Mouse (Mus musculus): ENCODE data around the gene Ammecr1. TPM values are rescaled to one million over a fixed set of nuclear protein-coding genes. Genes with fewer than 3 reads are reported as not detected.

Ammecr1 gene
- polyA plus RNA-seq, 1 experiment from 2014 or later = 5.0 TPM

DNA sequence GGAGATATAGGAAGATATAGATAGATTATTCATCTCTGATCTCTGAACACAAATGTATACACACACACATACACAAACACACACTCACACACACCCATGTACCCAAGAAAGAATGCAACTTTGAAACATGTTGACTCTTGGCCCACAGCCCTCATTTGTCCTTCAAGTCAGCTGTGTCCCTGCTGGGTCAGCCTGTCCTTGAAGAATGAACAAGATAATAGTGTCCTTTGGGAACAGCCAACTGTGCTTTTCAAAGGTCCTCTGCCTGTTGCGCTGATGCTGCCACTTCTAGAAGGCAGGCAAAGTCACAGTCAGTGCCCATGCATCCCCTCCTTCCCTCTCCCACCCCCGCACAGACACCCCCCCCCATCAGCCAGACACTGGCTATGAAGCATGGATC is 127.7 kb downstream of the Ammecr1 start:
- no peak for ATAC-seq (replicated peaks)
- no peak overlapping the region for H3K4me2 ChIP-seq (replicated peaks)
- no peak overlapping the region for H3K4me3 ChIP-seq
- H3K36me3 ChIP-seq = no peaks in the 10 kb centered on the region
- no peak overlapping the region for H3K9ac ChIP-seq (replicated peaks)
- no peak overlapping the region for H3K27ac ChIP-seq (replicated peaks)
- H3K27me3 ChIP-seq = no peaks in the 10 kb centered on the region
- WGBS = 75% methylated on average over 1 of the region's 2 CpGs
- no peaks in the 10 kb centered on the region for H3K9me3 ChIP-seq
- H3K4me1 ChIP-seq = no peaks in the 10 kb centered on the region

DNA sequence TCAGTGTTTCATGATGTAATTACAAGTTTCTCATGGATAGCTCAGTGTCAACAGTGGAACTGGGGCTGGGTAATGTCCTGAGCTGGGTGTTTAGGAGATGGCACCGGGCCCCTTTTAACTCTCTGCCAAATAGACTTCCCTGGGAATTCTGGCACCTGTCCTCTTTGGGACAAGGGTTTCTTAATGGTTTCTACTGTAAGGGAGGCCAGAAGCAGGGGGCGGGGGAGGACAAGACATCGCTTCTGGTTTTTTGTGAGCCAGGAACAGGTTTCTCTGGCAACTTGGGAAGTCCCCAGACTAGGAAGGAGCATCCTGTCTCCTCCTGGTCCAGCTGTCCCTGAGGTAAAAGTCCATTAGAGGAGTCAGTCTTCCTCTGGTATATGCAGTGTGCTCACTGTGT is 129.2 kb downstream of the Ammecr1 start:
- 78% methylated on average over 3 of the region's 3 CpGs for WGBS
- Histone ChIP-seq H3K36me3 (no peaks in the 10 kb centered on the region), H3K4me2 (replicated peaks) (no peak overlapping the region), H3K27me3 (no peaks in the 10 kb centered on the region), H3K9me3 (no peaks in the 10 kb centered on the region), H3K4me1 (no peaks in the 10 kb centered on the region), H3K9ac (replicated peaks) (no peak overlapping the region), H3K27ac (replicated peaks) (no peak overlapping the region), H3K4me3 (no peak overlapping the region)
- ATAC-seq (replicated peaks) = no peak

- Histone ChIP-seq H3K9me3 (no peaks in the 10 kb centered on the region), H3K4me2 (replicated peaks) (no peak overlapping the region), H3K4me3 (no peak overlapping the region), H3K9ac (replicated peaks) (no peak overlapping the region), H3K4me1 (no peaks in the 10 kb centered on the region), H3K27me3 (no peaks in the 10 kb centered on the region), H3K27ac (replicated peaks) (no peak overlapping the region), H3K36me3 (no peaks in the 10 kb centered on the region)
- ATAC-seq (replicated peaks) = no peak
- 92% methylated on average over 7 of the region's 7 CpGs for WGBS
Observed at GRCm38 (mm10) chrX:142836399-142836798, 130.1 kb downstream of the Ammecr1 start.

- no peak for ATAC-seq (replicated peaks)
- no peak overlapping the region for H3K9ac ChIP-seq (replicated peaks)
- no peaks in the 10 kb centered on the region for H3K36me3 ChIP-seq
- H3K27me3 ChIP-seq = no peaks in the 10 kb centered on the region
- H3K4me2 ChIP-seq (replicated peaks) = no peak overlapping the region
- 91% methylated on average over 6 of the region's 6 CpGs for WGBS
- no peaks in the 10 kb centered on the region for H3K9me3 ChIP-seq
- H3K4me1 ChIP-seq = no peaks in the 10 kb centered on the region
- no peak overlapping the region for H3K27ac ChIP-seq (replicated peaks)
- no peak overlapping the region for H3K4me3 ChIP-seq
Observed at GRCm38 (mm10) chrX:142834807-142835206, 131.7 kb downstream of the Ammecr1 start.

DNA sequence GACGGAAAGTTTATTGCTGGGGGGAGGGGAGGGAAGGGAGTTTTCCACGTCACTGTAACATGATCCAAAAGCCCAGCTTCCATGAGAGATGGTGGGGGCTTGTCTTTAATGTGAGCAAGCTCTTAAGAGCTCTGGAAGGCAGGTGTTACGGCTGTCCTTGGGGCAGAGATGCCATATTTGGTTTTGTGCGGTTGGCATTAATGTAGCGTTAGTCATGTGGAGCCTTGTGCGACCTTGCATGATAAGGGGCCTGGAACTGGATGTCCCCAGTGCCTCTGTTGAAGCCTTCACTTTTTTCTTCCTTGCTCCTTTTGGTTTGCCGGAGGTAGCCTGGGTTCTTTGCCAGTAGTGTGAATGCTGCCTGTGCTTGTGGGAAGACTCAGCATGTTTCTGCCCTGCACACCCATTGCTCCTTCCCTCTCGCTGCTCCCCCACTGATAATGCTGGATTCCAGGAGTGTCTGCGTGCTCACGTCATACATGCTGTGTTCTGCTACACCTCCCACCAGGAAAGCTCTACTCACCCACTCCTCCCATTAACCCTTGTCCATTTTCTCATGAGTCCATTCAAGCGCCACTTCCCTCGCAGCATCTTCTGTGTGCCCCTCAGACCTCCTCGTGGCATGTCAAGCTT is 133.2 kb downstream of the Ammecr1 start:
- Histone ChIP-seq H3K9ac (replicated peaks) (no peak overlapping the region), H3K36me3 (no peaks in the 10 kb centered on the region), H3K9me3 (no peaks in the 10 kb centered on the region), H3K27ac (replicated peaks) (no peak overlapping the region), H3K4me3 (no peak overlapping the region), H3K27me3 (no peaks in the 10 kb centered on the region), H3K4me1 (no peaks in the 10 kb centered on the region), H3K4me2 (replicated peaks) (no peak overlapping the region)
- no peak for ATAC-seq (replicated peaks)
- WGBS = 76% methylated on average over 13 of the region's 13 CpGs

GRCm38 (mm10) chrX:142832221-142832620 is 134.3 kb downstream of the Ammecr1 start:
- Histone ChIP-seq H3K4me1 (no peaks in the 10 kb centered on the region), H3K36me3 (no peaks in the 10 kb centered on the region), H3K27me3 (no peaks in the 10 kb centered on the region), H3K4me2 (replicated peaks) (no peak overlapping the region), H3K4me3 (no peak overlapping the region), H3K27ac (replicated peaks) (no peak overlapping the region), H3K9ac (replicated peaks) (no peak overlapping the region), H3K9me3 (no peaks in the 10 kb centered on the region)
- no peak for ATAC-seq (replicated peaks)
- WGBS = 78% methylated on average over 3 of the region's 3 CpGs

DNA sequence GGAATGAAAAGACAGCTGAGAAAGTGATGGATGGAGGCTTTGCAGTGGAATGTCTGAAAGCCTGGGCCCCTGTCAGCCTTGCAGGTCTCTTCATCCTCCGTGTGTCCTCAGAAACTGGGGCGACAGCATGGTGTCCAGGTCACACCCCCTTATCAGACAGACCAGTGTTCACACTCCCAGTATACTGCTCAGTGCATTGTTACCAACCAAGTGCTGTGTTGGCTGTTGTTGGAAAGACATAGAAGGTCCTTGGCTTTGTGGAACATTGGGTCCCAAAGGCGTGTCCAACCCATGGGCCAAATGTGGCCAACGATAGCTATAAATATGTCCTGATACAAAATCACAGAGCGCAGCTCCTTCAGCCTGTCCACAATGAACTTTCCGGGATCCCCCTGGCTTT is 136.0 kb downstream of the Ammecr1 start:
- Histone ChIP-seq H3K27me3 (no peaks in the 10 kb centered on the region), H3K4me1 (no peaks in the 10 kb centered on the region), H3K36me3 (no peaks in the 10 kb centered on the region), H3K4me2 (replicated peaks) (no peak overlapping the region), H3K27ac (replicated peaks) (no peak overlapping the region), H3K9me3 (no peaks in the 10 kb centered on the region), H3K4me3 (no peak overlapping the region), H3K9ac (replicated peaks) (no peak overlapping the region)
- no peak for ATAC-seq (replicated peaks)
- WGBS = 95% methylated on average over 6 of the region's 6 CpGs

GRCm38 (mm10) chrX:142829866-142830470 is 136.6 kb downstream of the Ammecr1 start:
- Histone ChIP-seq H3K4me2 (replicated peaks) (no peak overlapping the region), H3K9me3 (no peaks in the 10 kb centered on the region), H3K4me3 (no peak overlapping the region), H3K27me3 (no peaks in the 10 kb centered on the region), H3K9ac (replicated peaks) (no peak overlapping the region), H3K36me3 (no peaks in the 10 kb centered on the region), H3K27ac (replicated peaks) (no peak overlapping the region), H3K4me1 (no peaks in the 10 kb centered on the region)
- ATAC-seq (replicated peaks) = no peak
- WGBS = 81% methylated on average over 12 of the region's 12 CpGs

- no peaks in the 10 kb centered on the region for H3K4me1 ChIP-seq
- WGBS = 92% methylated on average over 2 of the region's 2 CpGs
- no peak overlapping the region for H3K27ac ChIP-seq (replicated peaks)
- ATAC-seq (replicated peaks) = no peak
- H3K36me3 ChIP-seq = no peaks in the 10 kb centered on the region
- no peaks in the 10 kb centered on the region for H3K9me3 ChIP-seq
- no peak overlapping the region for H3K9ac ChIP-seq (replicated peaks)
- no peak overlapping the region for H3K4me2 ChIP-seq (replicated peaks)
- H3K4me3 ChIP-seq = no peak overlapping the region
- no peaks in the 10 kb centered on the region for H3K27me3 ChIP-seq
Observed at GRCm38 (mm10) chrX:142829267-142829666, 137.3 kb downstream of the Ammecr1 start.

GRCm38 (mm10) chrX:142828184-142828908 is 138.2 kb downstream of the Ammecr1 start:
- Histone ChIP-seq H3K4me2 (replicated peaks) (no peak overlapping the region), H3K27me3 (no peaks in the 10 kb centered on the region), H3K4me1 (no peaks in the 10 kb centered on the region), H3K9ac (replicated peaks) (no peak overlapping the region), H3K9me3 (no peaks in the 10 kb centered on the region), H3K4me3 (no peak overlapping the region), H3K36me3 (no peaks in the 10 kb centered on the region), H3K27ac (replicated peaks) (no peak overlapping the region)
- 70% methylated on average over 13 of the region's 13 CpGs for WGBS
- no peak for ATAC-seq (replicated peaks)

DNA sequence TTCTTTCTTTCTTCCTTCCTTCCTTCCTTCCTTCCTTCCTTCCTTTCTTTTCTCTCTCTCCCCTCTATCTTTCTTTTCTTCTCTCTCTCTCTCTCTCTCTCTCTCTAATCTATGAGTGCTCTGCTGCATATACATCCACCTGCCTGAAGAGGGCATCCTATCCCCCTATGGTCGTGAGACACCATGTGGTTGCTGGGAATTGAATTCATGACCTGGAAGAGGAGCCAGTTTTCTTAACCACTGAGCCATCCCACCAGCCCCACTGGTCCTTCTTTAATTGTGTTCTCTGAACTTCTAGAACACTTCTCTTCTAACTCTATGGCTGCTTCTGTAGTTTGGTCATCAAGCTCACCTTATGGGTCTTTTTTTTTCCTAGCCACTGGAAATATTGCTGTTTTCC is 138.9 kb downstream of the Ammecr1 start:
- Histone ChIP-seq H3K4me3 (no peak overlapping the region), H3K9me3 (no peaks in the 10 kb centered on the region), H3K36me3 (no peaks in the 10 kb centered on the region), H3K4me1 (no peaks in the 10 kb centered on the region), H3K9ac (replicated peaks) (no peak overlapping the region), H3K4me2 (replicated peaks) (no peak overlapping the region), H3K27me3 (no peaks in the 10 kb centered on the region), H3K27ac (replicated peaks) (no peak overlapping the region)
- WGBS = 41% methylated on average over 1 of the region's 1 CpGs
- no peak for ATAC-seq (replicated peaks)

GRCm38 (mm10) chrX:142825309-142825708 is 141.2 kb downstream of the Ammecr1 start:
- no peak for ATAC-seq (replicated peaks)
- no peaks in the 10 kb centered on the region for H3K9me3 ChIP-seq
- H3K4me2 ChIP-seq (replicated peaks) = no peak overlapping the region
- WGBS = 76% methylated on average over 1 of the region's 1 CpGs
- no peaks in the 10 kb centered on the region for H3K27me3 ChIP-seq
- no peaks in the 10 kb centered on the region for H3K4me1 ChIP-seq
- H3K27ac ChIP-seq (replicated peaks) = no peak overlapping the region
- H3K9ac ChIP-seq (replicated peaks) = no peak overlapping the region
- H3K4me3 ChIP-seq = no peak overlapping the region
- H3K36me3 ChIP-seq = no peaks in the 10 kb centered on the region

All from forebrain, embryonic 15.5 days (tissue).